Mouse (Mus musculus) small intestine, adult 2 months (tissue): ENCODE measurements at regions not wholly inside any gene's neighbourhood (a gene's known extent, or its start where the extent isn't known, plus 50 kb on each side); places are given as distances from the start of the nearest gene placed in this dataset.

Experiments used
- CTCF ChIP-seq: fragments of 200-500 bp; IDR thresholded peaks from 2 replicates; pipeline ENCODE4 v1.5.1; 2012; ENCODE audit warnings: low read depth, mild to moderate bottlenecking, control low read depth, inconsistent platforms, low read length, moderate library complexity, mixed read lengths; ENCODE audit not compliant: insufficient replicate concordance, insufficient read length; ENCODE audit errors: extremely low read depth
- POLR2A ChIP-seq: fragments of 200-500 bp; IDR thresholded peaks from 2 replicates; pipeline ENCODE4 v1.6.1; 2012; ENCODE audit warnings: low read depth, mild to moderate bottlenecking, control low read depth, inconsistent platforms, low read length, moderate library complexity

- TF ChIP-seq POLR2A = no peak
- no peak for TF ChIP-seq CTCF
Observed at GRCm38 (mm10) chr2:71625298-71625902, 78.8 kb upstream of the Dlx2 start.
